Mouse (Mus musculus) hematopoietic stem cell, adult 5-6 weeks (primary cell): ENCODE measurements around the gene Leng1. TPM values are rescaled to one million over a fixed set of nuclear protein-coding genes. Genes with fewer than 3 reads are reported as not detected.
"Not testable (repeated sequence)": the region's sequence is repeated elsewhere in the genome, so short reads cannot be mapped to it uniquely, and the experiment has no call there.

ENCODE experiments used
- ATAC-seq, 2 experiments: fragments of 125-278 bp in 1 of 2; replicated peaks in 1 of 2; 2 replicates each; pipeline ENCODE4 v1.8.0; 2016 to 2017; ENCODE audit warnings: inconsistent platforms in 2 of 2, mild to moderate bottlenecking in 2 of 2, moderate number of reproducible peaks in 2 of 2, low read depth in 1 of 2, moderate TSS enrichment in 1 of 2; ENCODE audit not compliant: low FRiP score in 2 of 2, poor library complexity in 2 of 2, severe bottlenecking in 2 of 2, insufficient read depth in 1 of 2, low TSS enrichment in 1 of 2
- total RNA-seq: library from RNA; stranded (forward); fragments of 172-1452, 232-1000 nt; gene quantifications from 2 replicates; pipeline ENCODE4 v1.2.3, GENCODE M21; 2017

Gene Leng1
- 11.1 and 15.4 TPM in 2 replicates for total RNA-seq

DNA sequence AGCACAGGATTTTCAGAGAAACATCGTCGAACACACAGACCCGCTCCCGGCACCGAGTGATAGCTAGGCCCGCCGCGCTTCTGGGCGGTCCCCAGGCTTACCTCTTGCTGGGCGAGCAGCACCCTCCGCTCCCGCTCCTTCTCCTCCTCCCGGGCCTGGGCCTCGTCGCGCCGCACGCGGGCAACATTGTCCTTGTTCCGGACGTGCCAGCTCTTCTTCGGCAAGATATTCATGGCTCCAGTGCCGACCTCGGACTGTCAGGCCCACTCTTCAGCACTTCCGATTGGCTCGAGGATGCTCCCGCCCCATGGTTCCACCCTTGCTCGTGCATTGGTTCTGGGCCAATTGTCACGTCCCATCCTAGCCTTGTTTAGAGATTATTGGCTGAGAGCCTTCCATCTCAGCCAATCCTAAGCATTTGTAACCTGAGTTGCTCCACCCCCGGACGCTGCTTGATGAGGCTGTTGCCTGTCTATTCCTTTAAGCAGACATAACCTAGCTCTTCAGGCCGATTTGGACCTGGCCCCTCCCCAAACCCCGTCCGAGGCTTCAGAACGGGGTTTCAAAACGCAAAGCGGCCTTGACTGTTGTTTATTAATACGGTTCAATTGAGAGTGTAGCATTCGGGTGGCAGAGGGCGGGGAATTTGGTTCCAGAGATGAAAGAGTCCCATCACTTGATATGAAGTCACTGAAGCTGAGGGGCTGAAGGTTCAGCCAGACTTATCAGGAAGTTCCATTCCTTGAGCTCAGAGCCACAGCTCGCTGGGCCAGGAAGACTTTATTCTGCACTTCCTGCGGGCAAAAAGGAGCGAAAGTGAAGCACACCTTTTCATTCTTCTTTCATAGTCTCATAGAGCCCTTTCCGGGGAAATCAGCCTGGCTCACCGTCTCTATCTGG is at the start of gene Leng1:
TSS of gene Leng1 (minus strand) at position 626 of the 900 bp plus-strand sequence.
- ATAC-seq, result peak; percentile 98

DNA sequence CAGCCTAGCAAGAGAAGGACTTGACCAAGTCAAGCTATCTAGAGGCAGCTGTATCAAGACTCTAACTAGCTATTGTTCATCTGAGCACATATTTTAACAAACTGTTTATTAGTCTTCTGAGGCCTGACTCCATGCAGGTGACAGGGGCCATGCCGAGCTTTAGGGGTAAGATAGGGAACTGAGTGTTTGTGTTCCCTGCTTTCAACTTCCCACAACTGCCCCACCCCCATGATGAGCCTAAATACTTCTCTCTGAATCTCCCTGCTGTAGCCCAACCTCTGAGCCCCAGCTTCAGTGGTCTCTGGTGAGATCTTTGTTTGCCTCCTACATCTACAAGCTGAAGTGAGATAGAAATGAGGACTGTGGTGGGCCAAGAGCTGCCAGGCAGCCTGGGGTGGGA is 49.6 kb upstream of the Leng1 start:
- no peak for ATAC-seq

DNA sequence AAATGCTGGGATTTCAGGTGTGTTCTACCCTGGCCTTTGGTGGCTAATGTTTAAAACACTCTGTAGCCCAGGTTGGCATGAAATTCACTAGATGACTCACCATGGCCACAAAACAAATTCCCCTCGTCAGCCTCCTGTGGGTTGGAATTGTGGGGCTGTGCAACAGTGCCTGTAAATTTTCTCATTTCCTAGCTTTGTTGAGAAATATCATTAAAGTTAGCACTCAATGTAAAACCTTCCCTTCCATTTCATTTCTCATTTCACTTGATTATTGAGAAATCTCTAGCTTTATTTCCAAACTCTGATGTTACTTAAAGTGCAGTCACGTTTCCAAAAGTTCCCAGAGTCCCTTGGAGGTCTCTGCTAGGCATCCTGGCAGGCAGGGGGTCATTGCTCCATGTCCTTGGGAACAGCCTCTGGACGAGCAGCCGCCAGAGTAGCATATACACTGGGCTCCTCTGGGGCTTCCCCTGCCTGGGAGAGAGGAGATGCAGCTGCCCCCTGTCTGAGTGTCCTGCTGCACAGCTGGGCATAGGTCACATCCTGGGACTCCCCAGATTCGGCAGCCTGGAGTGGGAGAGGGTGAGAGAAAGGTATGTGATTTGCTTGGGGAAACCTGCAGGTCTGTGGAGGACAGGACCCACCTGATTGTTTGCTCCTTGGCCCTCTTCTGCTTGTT is 46.8 kb upstream of the Leng1 start:
- peak in 1 of 2 experiments; percentile 21; a peak in 1 of 4 replicates for ATAC-seq

DNA sequence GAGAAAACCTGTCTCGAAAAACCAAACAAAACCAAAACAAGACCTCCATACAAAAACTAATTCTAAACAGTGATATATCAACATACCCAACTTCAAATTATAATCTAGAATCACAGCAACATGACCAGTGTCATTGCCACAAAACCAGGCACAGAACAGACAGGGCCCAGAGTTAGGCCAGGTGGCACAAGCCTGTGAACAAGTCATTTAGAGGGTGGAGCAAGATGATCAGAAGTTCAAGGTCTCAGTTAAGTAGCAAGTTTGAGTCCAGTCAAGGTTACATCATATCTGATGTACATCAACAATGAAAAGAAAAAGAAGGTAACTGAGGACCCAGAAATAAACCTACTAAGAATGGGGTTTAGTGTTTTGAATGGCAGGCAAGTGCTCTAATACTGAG is 43.4 kb upstream of the Leng1 start:
- ATAC-seq, result no peak

DNA sequence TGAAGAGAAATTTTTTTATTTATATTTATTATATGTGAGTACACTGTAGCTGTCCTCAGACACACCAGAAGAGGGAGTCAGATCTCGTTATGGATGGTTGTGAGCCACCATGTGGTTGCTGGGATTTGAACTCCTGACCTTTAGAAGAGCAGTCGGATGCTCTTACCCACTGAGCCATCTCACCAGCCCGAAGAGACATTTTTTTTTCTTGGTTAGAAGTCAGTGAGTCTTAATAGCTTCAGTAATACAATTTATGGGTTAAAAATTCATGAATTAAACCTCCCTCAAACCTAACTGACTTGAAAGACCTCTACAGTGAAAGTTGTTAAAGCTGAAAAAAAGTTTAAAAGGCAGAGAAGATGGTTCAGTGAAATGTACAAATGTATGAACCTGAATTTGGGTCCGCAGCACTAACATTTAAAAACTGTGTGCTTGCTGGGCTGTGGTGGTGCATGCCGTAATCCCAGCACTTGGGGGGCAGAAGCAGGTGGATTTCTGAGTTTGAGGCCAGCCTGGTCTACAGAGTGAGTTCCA is 42.9 kb upstream of the Leng1 start:
- ATAC-seq, result not testable (repeated sequence)

DNA sequence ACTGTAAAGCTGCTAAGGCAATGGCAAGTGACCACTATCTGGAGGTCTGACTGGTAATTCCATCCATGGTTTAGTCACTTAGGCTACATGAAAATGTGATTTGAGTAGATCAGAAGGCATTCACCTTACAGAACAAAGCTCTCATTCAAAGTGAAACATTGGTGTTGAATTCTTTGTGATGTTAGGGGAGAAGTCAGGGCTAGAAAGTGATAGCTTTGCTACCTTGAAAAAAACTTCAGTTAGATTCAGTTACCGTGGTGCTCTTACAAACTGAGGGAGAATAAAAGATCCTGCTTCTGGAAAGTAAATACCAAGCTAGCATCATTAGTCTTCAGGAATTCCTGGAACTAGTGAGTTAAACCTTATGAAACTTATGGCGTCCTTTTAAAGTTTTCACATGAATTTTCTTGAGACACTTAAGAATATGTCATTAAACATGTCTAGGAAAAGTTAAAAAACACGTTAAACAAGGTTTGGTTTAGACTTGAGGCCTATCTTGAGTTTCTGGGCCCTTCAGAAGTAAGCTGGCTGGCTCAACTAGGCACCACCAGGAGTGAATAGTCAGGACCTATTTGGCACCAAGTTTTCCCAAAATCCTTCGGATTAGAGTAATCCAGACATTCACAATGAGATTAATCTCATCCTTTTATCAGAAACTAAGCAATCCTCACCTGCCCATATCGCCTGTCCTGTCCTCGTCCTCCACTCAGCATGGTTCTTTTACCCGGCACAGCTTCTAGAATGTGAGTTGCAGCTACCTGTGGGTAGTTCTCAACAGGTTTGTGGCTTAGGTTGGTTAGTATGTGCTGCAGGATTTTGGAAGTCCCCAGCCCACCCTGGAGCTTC is 42.2 kb upstream of the Leng1 start:
- no peak for ATAC-seq

DNA sequence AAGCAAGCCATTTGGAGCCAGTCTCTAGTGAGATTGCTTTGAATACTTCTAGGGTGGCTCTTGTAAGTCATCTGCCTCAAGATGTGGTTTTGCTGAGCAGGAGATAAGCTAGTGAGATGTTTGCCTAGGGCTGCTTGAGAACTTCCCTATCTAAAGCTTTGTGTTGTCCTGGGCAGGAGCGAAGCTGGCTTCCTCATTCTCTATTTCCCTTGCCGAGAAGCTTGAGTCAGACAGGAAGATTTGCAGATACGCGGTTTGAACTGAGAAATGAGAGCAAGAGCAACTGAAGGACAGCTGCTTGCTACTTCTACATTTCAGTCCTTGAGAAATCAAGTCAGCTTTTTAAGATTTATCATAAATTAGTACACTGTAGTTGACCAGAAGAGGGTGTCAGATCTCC is 41.4 kb upstream of the Leng1 start:
- ATAC-seq, result peak; percentile 63 to 65

DNA sequence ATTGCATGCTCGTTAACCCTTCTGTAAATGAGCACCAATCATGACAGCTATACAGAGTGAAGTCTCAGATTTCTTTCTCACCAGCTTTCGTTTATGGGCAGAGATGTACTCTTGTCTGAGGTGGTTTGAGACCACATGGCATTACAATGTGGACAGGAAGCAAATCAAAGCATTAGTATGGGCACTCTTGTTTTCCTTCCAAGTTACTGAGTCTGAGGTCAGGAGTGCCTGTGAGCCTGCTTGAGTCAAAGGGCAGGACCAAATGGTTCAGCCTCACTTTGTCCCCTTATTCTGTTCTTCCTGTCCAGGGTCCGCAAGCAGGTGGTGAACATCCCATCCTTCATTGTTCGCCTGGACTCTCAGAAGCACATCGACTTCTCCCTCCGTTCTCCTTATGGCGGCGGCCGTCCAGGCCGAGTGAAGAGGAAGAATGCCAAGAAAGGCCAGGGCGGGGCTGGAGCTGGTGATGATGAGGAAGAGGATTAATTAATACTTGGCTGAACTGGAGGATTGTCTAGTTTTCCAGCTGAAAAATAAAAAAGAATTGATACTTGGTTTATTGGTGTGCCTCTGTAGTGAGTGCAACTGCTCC is 40.8 kb upstream of the Leng1 start:
- 0 out of 4 replicates have a peak, but pooled peaks of 1 of the 2 experiments have one; percentile 0 for ATAC-seq

DNA sequence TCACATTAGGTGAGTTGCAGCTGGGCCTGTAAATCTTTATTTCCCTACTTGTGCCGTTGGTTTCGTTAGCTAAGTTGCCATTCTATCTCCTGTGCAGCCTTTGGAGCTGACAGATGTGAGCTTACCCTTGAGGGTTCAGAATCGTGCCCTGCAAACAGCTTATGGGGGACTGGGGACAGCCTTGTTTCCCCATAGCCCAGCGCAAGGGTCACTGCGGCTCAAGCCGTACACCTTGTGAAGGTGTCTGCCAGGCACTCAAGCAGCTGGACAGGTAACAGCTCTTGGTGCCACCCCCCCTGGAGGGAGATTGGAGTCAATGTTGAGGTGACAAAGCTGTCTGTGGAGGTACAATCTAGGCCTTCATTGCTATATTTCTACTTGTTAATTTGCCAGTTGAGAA is 40.3 kb upstream of the Leng1 start:
- no peak for ATAC-seq

DNA sequence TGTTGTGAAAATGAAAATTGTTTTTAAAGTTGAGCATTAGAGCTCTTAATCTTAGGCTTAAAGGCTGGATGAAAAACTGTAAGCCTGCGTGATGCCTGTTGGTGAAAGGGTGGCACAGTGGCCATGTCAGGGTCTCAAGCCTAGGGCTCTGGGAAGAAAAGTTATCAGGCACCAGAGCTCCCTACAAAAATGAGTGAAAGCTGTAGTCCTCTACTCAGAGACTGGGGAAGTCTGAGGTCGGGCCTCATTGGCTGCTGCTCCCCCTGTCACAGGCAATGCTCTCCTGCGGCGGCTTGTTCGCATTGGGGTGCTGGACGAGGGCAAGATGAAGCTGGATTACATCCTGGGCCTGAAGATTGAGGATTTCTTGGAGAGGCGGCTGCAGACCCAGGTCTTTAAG is 39.8 kb upstream of the Leng1 start:
- ATAC-seq, result not testable (repeated sequence)

DNA sequence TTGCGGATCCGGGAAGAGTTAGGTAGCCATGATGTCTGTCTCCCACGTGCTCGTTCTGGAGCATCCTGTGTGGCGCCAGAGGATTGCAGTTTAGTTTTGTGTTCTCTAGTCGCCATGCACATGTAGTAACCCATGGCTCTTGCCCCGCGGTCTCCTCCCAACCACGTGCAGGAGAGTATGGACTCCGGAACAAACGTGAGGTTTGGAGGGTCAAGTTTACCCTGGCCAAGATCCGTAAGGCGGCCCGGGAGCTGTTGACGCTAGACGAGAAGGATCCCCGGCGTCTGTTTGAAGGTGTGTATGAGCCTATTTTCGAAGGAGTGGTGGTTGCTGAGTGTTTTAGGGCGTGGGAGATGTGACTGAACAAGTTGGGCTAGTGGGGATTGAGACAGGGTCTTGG is 38.8 kb upstream of the Leng1 start:
- peak in 1 of 2 experiments; percentile 1; a peak in 1 of 4 replicates for ATAC-seq

DNA sequence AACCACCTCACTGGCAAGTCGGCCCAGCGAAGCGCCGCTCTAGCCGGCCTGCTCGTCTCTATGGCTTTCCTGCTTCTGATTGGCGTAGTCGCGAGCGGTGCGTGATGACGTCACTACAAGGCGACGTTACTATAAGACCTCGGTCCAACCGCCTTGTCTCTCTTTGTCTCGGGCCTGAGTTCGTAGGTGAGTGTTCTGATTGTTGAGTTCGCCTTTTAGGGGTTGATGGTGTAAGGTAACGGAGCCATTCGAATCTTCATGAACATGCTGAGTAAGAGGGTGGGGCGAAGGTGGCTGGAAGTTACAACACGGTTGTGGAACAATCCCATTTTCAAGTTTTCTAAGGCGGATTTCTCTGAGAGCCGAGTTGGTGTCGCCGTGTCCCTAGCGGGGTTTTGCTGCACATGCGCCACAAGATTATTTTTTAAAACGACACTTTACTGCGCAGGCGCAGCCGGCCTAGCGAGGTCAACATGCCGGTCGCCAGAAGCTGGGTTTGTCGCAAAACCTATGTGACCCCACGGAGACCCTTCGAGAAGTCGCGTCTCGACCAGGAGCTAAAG is 38.3 kb upstream of the Leng1 start, which contains the start of gene Rps9:
TSS of gene Rps9 (plus strand) at position 115 of the 563 bp plus-strand sequence.
- peak; percentile 88 for ATAC-seq

DNA sequence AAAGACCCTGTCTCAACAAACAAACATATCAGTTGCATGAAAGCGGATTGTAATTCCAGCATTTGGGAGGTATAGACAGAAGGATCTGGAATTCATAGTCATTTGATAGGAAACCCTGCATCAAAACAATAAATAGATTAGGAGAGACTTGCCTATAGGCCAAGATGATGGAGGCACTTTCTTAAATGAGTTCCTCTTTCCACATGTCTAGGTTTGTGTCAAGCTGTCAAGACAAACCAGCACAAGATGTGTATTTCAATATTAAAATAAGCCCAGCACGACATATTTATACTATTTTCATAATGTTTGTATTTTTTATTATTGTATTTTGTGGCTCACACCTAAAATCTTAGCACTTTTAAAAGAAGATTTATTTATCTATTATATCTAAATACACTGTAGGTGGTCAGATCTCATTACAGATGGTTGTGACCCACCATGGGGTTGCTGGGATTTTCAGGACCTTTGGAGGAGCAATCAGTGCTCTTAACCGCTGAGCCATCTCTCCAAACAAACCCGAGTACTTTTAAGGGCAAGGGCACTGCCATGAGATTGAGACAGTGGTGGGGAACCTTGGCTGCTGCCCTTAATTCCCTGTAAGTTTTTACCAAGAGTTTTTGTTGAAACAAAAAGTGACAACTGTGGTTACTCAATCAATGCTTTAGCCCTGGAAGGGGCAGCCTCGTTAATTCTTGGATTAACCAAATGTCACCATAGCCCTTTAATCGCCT is 37.7 kb upstream of the Leng1 start:
- 0 out of 4 replicates have a peak, but pooled peaks of 1 of the 2 experiments have one; percentile 0 for ATAC-seq

DNA sequence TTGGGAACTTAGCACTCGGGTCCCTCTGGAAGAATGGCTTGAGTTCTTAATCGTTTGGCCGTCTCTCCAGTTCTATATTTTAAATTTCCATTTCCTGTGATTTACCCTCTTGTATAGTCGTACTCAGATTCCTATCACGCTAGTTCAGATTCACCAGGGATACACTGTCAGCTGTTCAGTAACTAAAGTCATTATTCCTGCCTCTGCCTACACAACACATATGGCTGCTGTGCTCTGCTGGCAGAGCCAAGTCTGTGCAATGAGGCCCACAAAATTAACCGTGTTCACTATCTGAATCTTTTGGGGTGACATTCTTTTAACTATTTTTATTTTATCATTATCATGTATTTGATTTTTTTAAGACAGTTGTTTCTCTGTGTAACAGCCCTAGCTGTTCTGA is 32.8 kb upstream of the Leng1 start:
- no peak for ATAC-seq

DNA sequence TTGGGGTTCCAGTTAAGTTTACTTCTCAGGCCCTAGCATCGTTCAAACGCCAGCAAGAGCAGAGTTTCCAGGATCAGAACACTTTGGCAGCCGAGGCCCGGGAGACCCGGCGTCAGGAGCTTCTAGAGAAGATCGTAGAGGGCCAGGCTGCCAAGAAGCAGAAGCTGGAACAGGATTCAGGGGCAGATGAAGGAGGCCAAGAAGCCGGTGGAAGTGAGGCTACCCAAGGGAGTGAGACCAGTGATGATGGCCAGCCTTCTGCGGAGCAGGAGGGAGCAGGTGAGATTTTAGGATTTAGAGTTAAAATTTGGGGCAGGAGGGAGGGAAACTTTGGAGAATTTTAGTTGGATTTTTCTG is 29.3 kb upstream of the Leng1 start:
- not testable (repeated sequence) for ATAC-seq
